43 mouse cellular contexts compared by ENCODE assay signal in the genomic region with DNA sequence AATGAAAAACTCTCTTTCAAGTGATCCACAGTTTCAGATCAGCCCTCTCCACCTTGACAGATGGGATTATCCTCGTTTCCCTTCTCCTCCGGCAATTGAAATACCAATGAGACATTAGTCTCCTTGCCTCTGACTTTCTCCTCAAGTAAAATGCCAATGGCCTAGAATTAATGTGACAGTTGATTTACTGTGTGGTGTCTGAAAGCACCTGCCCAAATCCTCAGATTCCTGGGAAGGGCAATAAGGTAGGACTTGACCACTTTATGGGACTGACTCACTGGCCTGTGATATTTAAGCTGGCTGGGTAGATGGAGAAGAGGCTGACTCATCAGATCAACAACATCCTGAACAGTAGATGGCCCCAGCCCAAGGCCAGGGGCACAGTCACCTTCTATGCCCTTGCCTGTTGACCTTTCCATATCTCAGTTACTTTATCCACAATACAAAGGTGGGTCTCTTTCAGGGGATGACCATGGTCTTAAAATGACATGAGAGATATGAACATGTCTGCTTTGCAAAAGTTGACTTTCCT. TPM values are rescaled to one million over a fixed set of nuclear protein-coding genes. Genes with fewer than 3 reads are reported as not detected.
"Had no signal": no experiment of that assay in that cellular context is flagged by ENCODE, and none has a peak within 500 bp of the region (broad histone marks: within the 10 kb centered on the region; RNA-seq: fewer than 3 reads in every experiment).

No protein-coding gene starts in this region.

- H3K4me2 ChIP-seq: heart, embryonic 12.5 days; hindbrain, embryonic 12.5 days; hindbrain, embryonic 14.5 days; kidney, embryonic 15.5 days; limb, embryonic 13.5 days; limb, embryonic 15.5 days; liver, embryonic 12.5 days had no signal

- H3K4me1 ChIP-seq: heart, embryonic 10.5 days; heart, embryonic 12.5 days; hindbrain, embryonic 10.5 days; limb, embryonic 15.5 days; liver, embryonic 12.5 days had no signal

- H3K27me3 ChIP-seq: heart, embryonic 12.5 days; kidney, embryonic 15.5 days; limb, embryonic 13.5 days; limb, embryonic 15.5 days; liver, embryonic 12.5 days had no signal

- H3K9ac ChIP-seq: heart, embryonic 12.5 days; hindbrain, embryonic 12.5 days; hindbrain, embryonic 14.5 days; kidney, embryonic 15.5 days; limb, embryonic 13.5 days; limb, embryonic 15.5 days; liver, embryonic 12.5 days; liver, embryonic 14.5 days had no signal

- H3K36me3 ChIP-seq: heart, embryonic 10.5 days; heart, embryonic 12.5 days; hindbrain, embryonic 10.5 days; hindbrain, embryonic 12.5 days; kidney, embryonic 15.5 days; limb, embryonic 13.5 days; limb, embryonic 15.5 days; liver, embryonic 12.5 days had no signal

- H3K9me3 ChIP-seq: heart, embryonic 10.5 days; heart, embryonic 12.5 days; hindbrain, embryonic 10.5 days; hindbrain, embryonic 12.5 days; kidney, embryonic 15.5 days; limb, embryonic 13.5 days; limb, embryonic 15.5 days; liver, embryonic 12.5 days had no signal

- H3K27ac ChIP-seq: heart, embryonic 10.5 days; hindbrain, embryonic 10.5 days; hindbrain, embryonic 12.5 days; hindbrain, embryonic 14.5 days; kidney, embryonic 15.5 days; kidney, postnatal 0 days; limb, embryonic 13.5 days; limb, embryonic 15.5 days; liver, embryonic 12.5 days; liver, embryonic 14.5 days had no signal

- H3K4me3 ChIP-seq: heart, embryonic 10.5 days; heart, embryonic 12.5 days; hindbrain, embryonic 10.5 days; hindbrain, embryonic 12.5 days; kidney, embryonic 15.5 days; limb, embryonic 13.5 days; limb, embryonic 15.5 days; liver, embryonic 12.5 days had no signal

- ATAC-seq: hindbrain, embryonic 16.5 days; intestine, embryonic 16.5 days; liver, embryonic 12.5 days had no signal

- DNase-seq: gastrocnemius, postnatal 14 days; gastrocnemius, postnatal 36 days; heart, adult 11 months; heart, postnatal 10 days; heart, postnatal 4 days; kidney, adult 11 months; kidney, adult 2 months; kidney, adult 9 months; kidney, postnatal 14 days; kidney, postnatal 36 days; layer of hippocampus, adult 9-11 months; layer of hippocampus, postnatal 36 days; left cerebral cortex, postnatal 4 days had no signal

RNA-seq across cellular contexts. Expression of gene Slc16a4, which starts 24.1 kb away (rescaled TPM):
- total RNA-seq: liver, adult 2 months had no signal
- polyA plus RNA-seq: liver, adult 2 months had no signal

RNA-seq across cellular contexts. Expression of gene Prok1, which starts 27.4 kb away (rescaled TPM):
- total RNA-seq: gastrocnemius, adult 18-20 months; gastrocnemius, adult 8-10 months; gastrocnemius, postnatal 14 days; gastrocnemius, postnatal 36 days; heart, adult 8-10 months; heart, postnatal 10 days; heart, postnatal 25 days; layer of hippocampus, postnatal 14 days; layer of hippocampus, postnatal 36 days; left cerebral cortex, postnatal 10 days; left cerebral cortex, postnatal 4 days had no signal
- polyA plus RNA-seq: heart, embryonic 10.5 days; heart, embryonic 12.5 days; heart, embryonic 14.5 days; heart, embryonic 16.5 days; hindbrain, embryonic 12.5 days; intestine, embryonic 14.5 days; kidney, embryonic 15.5 days; limb, embryonic 11.5 days; liver, embryonic 12.5 days had no signal

RNA-seq across cellular contexts. Expression of gene A630076J17Rik, which starts 36.5 kb away (rescaled TPM):
- total RNA-seq: gastrocnemius, adult 18-20 months; gastrocnemius, adult 8-10 months; gastrocnemius, postnatal 14 days; gastrocnemius, postnatal 36 days; heart, adult 8-10 months; heart, postnatal 10 days; heart, postnatal 25 days; heart, postnatal 4 days; layer of hippocampus, adult 18-20 months; layer of hippocampus, adult 8-10 months; layer of hippocampus, postnatal 14 days; layer of hippocampus, postnatal 36 days; left cerebral cortex, adult 18-20 months; left cerebral cortex, adult 8-10 months; left cerebral cortex, postnatal 10 days; left cerebral cortex, postnatal 25 days; left cerebral cortex, postnatal 4 days; liver, adult 2 months had no signal
- polyA plus RNA-seq: heart, embryonic 10.5 days; heart, embryonic 12.5 days; hindbrain, embryonic 10.5 days; hindbrain, embryonic 12.5 days; hindbrain, embryonic 14.5 days; hindbrain, embryonic 16.5 days; intestine, embryonic 14.5 days; intestine, embryonic 16.5 days; kidney, adult 2 months; kidney, embryonic 15.5 days; kidney, postnatal 0 days; large intestine, adult 2 months; limb, embryonic 11.5 days; limb, embryonic 13.5 days; limb, embryonic 15.5 days; liver, adult 2 months; liver, embryonic 12.5 days; liver, embryonic 14.5 days had no signal

RNA-seq across cellular contexts. Expression of gene Cym, which starts 45.3 kb away (rescaled TPM):
- total RNA-seq: gastrocnemius, adult 18-20 months; gastrocnemius, adult 8-10 months; gastrocnemius, postnatal 14 days; gastrocnemius, postnatal 36 days; heart, adult 8-10 months; heart, postnatal 10 days; heart, postnatal 4 days; layer of hippocampus, adult 18-20 months; layer of hippocampus, postnatal 14 days; left cerebral cortex, adult 18-20 months; left cerebral cortex, postnatal 25 days; left cerebral cortex, postnatal 4 days had no signal
- polyA plus RNA-seq: heart, embryonic 10.5 days; hindbrain, embryonic 10.5 days; hindbrain, embryonic 12.5 days; hindbrain, embryonic 14.5 days; limb, embryonic 11.5 days; limb, embryonic 13.5 days; liver, adult 2 months; liver, embryonic 12.5 days had no signal
